ENCODE assay signal across 22 mouse cellular contexts in the genomic region with DNA sequence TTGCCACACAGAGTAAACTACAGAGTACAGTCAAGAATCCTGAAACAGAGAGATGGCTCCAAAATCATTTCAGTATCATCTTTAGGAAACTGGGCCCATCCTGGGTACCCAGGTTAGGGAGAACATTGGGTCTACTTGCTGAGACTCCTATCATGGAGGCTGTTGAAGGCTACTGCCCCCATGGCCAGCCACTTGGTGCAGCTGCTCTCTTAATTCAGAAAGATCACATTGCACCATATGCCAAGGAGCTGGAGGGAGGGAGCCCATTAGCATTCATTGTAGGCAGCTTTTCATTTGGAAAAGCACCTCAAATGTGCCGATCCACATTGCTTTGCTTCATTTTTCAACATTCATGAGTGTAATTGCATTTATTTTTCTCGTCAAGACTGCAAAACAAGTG.
DNase-seq lines count a peak whose midpoint lies in the region; ATAC-seq and TF ChIP-seq lines count a peak whose summit lies in the region.
"Had no signal": no experiment of that assay in that cellular context is flagged by ENCODE, and none has a peak within 500 bp of the region (broad histone marks: within the 10 kb centered on the region; RNA-seq: fewer than 3 reads in every experiment).

No protein-coding gene starts in this region.

- no peaks in the 10 kb centered on the region for H3K36me3 ChIP-seq in embryonic facial prominence, embryonic 14.5 days (ENCODE audit: control insufficient read depth, insufficient read depth, low read length)
- no peaks in the 10 kb centered on the region for H3K36me3 ChIP-seq in embryonic facial prominence, embryonic 10.5 days (replicated peaks)
- H3K36me3 ChIP-seq in forebrain, embryonic 15.5 days: no peaks in the 10 kb centered on the region
- H3K36me3 ChIP-seq in forebrain, embryonic 10.5 days (replicated peaks): no peaks in the 10 kb centered on the region
- H3K36me3 ChIP-seq in forebrain, postnatal 0 days (ENCODE audit: insufficient read depth): no peaks in the 10 kb centered on the region
- H3K36me3 ChIP-seq: embryonic facial prominence, embryonic 13.5 days; hindbrain, embryonic 12.5 days; hindbrain, embryonic 15.5 days had no signal

- TF ChIP-seq CTCF in forebrain, postnatal 0 days (IDR thresholded peaks at IDR 0.05; ENCODE audit: low read depth): no peak

- H3K27me3 ChIP-seq in embryonic facial prominence, embryonic 14.5 days (replicated peaks; ENCODE audit: control insufficient read depth, insufficient read depth, low read length): no peaks in the 10 kb centered on the region
- no peaks in the 10 kb centered on the region for H3K27me3 ChIP-seq in embryonic facial prominence, embryonic 10.5 days (replicated peaks; ENCODE audit: low read depth, poor library complexity, severe bottlenecking)
- no peaks in the 10 kb centered on the region for H3K27me3 ChIP-seq in forebrain, embryonic 15.5 days
- H3K27me3 ChIP-seq in forebrain, embryonic 10.5 days (ENCODE audit: poor library complexity, severe bottlenecking): peaks cover 18% of the 10 kb centered on the region
- H3K27me3 ChIP-seq in forebrain, postnatal 0 days (ENCODE audit: insufficient read depth, low read length): no peaks in the 10 kb centered on the region
- H3K27me3 ChIP-seq: embryonic facial prominence, embryonic 13.5 days; hindbrain, embryonic 12.5 days; hindbrain, embryonic 15.5 days had no signal

- no peak overlapping the region for H3K9ac ChIP-seq in embryonic facial prominence, embryonic 14.5 days (ENCODE audit: low read depth, low read length)
- H3K9ac ChIP-seq in forebrain, embryonic 15.5 days (replicated peaks): no peak overlapping the region
- H3K9ac ChIP-seq in forebrain, postnatal 0 days: no peak overlapping the region
- H3K9ac ChIP-seq: embryonic facial prominence, embryonic 13.5 days; hindbrain, embryonic 12.5 days; hindbrain, embryonic 15.5 days had no signal

- DNase-seq in embryonic facial prominence, embryonic 14.5 days (ENCODE audit: low spot score): peak; percentile 16
- DNase-seq in embryonic facial prominence, embryonic 10.5 days (ENCODE audit: low spot score): no peak
- no peak for DNase-seq in forebrain, embryonic 10.5 days (ENCODE audit: extremely low spot score, low spot score)
- DNase-seq in brain, adult 2 months (ENCODE audit: low read depth, low spot score): peak; percentile 36
- peak; percentile 11 for DNase-seq in forebrain, postnatal 0 days
- DNase-seq in urinary bladder, postnatal 14 days (ENCODE audit: low spot score): no peak
- DNase-seq: adrenal gland, adult 8-10 months; adrenal gland, postnatal 25 days; cerebellum, adult 11 months; cerebellum, adult 2 months; cerebellum, adult 9-11 months; cerebellum, postnatal 25 days; gastrocnemius, adult 2 months; gastrocnemius, postnatal 14 days; heart, adult 11 months had no signal

- H3K27ac ChIP-seq in embryonic facial prominence, embryonic 14.5 days (replicated peaks; ENCODE audit: low read depth, low read length): no peak overlapping the region
- H3K27ac ChIP-seq in embryonic facial prominence, embryonic 10.5 days (replicated peaks): no peak overlapping the region
- H3K27ac ChIP-seq in forebrain, embryonic 15.5 days (replicated peaks): 0 out of 2 replicates have a peak overlapping the region, but pooled peaks have one; percentile 2
- no peak overlapping the region for H3K27ac ChIP-seq in forebrain, embryonic 10.5 days
- no peak overlapping the region for H3K27ac ChIP-seq in forebrain, postnatal 0 days (ENCODE audit: low read depth, low read length)
- H3K27ac ChIP-seq: embryonic facial prominence, embryonic 13.5 days; gastrocnemius, adult 2 months; hindbrain, embryonic 12.5 days; hindbrain, embryonic 15.5 days had no signal

- no peak overlapping the region for H3K4me3 ChIP-seq in embryonic facial prominence, embryonic 14.5 days (ENCODE audit: low read depth, low read length)
- no peak overlapping the region for H3K4me3 ChIP-seq in embryonic facial prominence, embryonic 10.5 days
- no peak overlapping the region for H3K4me3 ChIP-seq in forebrain, embryonic 15.5 days
- no peak overlapping the region for H3K4me3 ChIP-seq in forebrain, embryonic 10.5 days
- H3K4me3 ChIP-seq in forebrain, postnatal 0 days (ENCODE audit: low read depth, low read length): no peak overlapping the region
- H3K4me3 ChIP-seq: embryonic facial prominence, embryonic 13.5 days; gastrocnemius, adult 2 months; hindbrain, embryonic 12.5 days; hindbrain, embryonic 15.5 days had no signal

- H3K4me2 ChIP-seq in embryonic facial prominence, embryonic 14.5 days (ENCODE audit: low read depth, low read length): no peak overlapping the region
- H3K4me2 ChIP-seq in forebrain, embryonic 15.5 days (replicated peaks): no peak overlapping the region
- H3K4me2 ChIP-seq in forebrain, postnatal 0 days (ENCODE audit: low read depth): no peak overlapping the region
- H3K4me2 ChIP-seq: embryonic facial prominence, embryonic 13.5 days; heart, embryonic 11.5 days; hindbrain, embryonic 12.5 days; hindbrain, embryonic 15.5 days had no signal

- 55% methylated on average over 2 of the region's 2 CpGs for WGBS in embryonic facial prominence, embryonic 14.5 days
- WGBS in embryonic facial prominence, embryonic 10.5 days: 77% methylated on average over 2 of the region's 2 CpGs
- 19% methylated on average over 2 of the region's 2 CpGs for WGBS in forebrain, embryonic 15.5 days
- WGBS in forebrain, embryonic 10.5 days: 81% methylated on average over 2 of the region's 2 CpGs
- WGBS in forebrain, postnatal 0 days: 23% methylated on average over 2 of the region's 2 CpGs

- no peaks in the 10 kb centered on the region for H3K4me1 ChIP-seq in embryonic facial prominence, embryonic 14.5 days (ENCODE audit: control insufficient read depth, insufficient read depth, low read length)
- peaks cover 8% of the 10 kb centered on the region for H3K4me1 ChIP-seq in embryonic facial prominence, embryonic 10.5 days
- peaks cover 6% of the 10 kb centered on the region; the same call in 1 of the 2 replicates for H3K4me1 ChIP-seq in forebrain, embryonic 15.5 days
- H3K4me1 ChIP-seq in forebrain, embryonic 10.5 days: peaks cover 38% of the 10 kb centered on the region
- 0 out of 2 replicates have a peak, but pooled peaks cover 3% of the 10 kb centered on the region for H3K4me1 ChIP-seq in forebrain, postnatal 0 days (ENCODE audit: insufficient read depth)
- H3K4me1 ChIP-seq: hindbrain, embryonic 12.5 days; hindbrain, embryonic 15.5 days had no signal

- no peak for ATAC-seq in embryonic facial prominence, embryonic 14.5 days (ENCODE audit: low read depth)
- no peak for ATAC-seq in forebrain, embryonic 15.5 days (replicated peaks)
- ATAC-seq in forebrain, postnatal 0 days: no peak; the same call in 1 of the 2 replicates
- ATAC-seq: activated CD4-positive, CD25-positive, alpha-beta regulatory T cell, adult 4 months; intestine, postnatal 0 days had no signal

- H3K9me3 ChIP-seq in embryonic facial prominence, embryonic 14.5 days (ENCODE audit: control insufficient read depth, low read length): no peaks in the 10 kb centered on the region
- no peaks in the 10 kb centered on the region for H3K9me3 ChIP-seq in embryonic facial prominence, embryonic 10.5 days
- H3K9me3 ChIP-seq in forebrain, embryonic 15.5 days: no peaks in the 10 kb centered on the region
- H3K9me3 ChIP-seq in forebrain, embryonic 10.5 days: no peaks in the 10 kb centered on the region
- no peaks in the 10 kb centered on the region for H3K9me3 ChIP-seq in forebrain, postnatal 0 days (ENCODE audit: low read length)
- H3K9me3 ChIP-seq: embryonic facial prominence, embryonic 13.5 days; hindbrain, embryonic 12.5 days; hindbrain, embryonic 15.5 days had no signal

Comparison
In these comparisons a context has a peak if more than half of its experiments do, and no peak if none do; other contexts are left out.
1. DNase-seq: peak in embryonic facial prominence, embryonic 14.5 days (single experiment), brain, adult 2 months (single experiment) and forebrain, postnatal 0 days (single experiment); none in embryonic facial prominence, embryonic 10.5 days (single experiment), forebrain, embryonic 10.5 days (single experiment) and urinary bladder, postnatal 14 days (single experiment).